Mouse (Mus musculus): ENCODE results near the gene Gemin5. TPM values are rescaled to one million over a fixed set of nuclear protein-coding genes. Genes with fewer than 3 reads are reported as not detected.

Gemin5 gene
- polyA plus RNA-seq, 1 experiment from 2014 or later, result 23.9 TPM

DNA sequence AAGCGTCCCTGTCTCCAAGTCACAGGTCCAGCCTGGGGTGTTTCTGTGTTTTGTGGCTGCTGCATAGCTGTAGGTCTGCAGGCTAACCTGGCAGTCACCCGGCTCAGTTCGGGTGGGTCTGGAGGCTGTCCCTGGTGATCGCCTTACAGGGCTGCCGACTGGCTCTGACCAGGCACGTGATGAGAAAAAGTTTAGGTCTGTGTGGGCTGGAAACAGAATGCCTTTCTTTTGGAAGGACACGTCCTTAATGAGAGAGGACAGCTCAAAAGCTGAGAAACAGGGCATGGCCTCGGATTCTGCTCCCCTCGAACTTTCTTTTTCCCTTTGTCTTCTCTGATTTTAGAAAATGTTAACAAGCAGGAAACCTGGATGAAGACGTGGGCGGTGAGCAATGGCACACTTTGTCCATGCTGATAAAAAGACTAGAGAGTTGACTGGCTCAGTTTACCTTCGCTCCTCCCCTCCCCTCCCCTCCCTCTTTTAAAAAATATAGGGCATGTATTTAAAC lies 75.3 kb downstream of the Gemin5 start, which contains the start of gene Gm12248:
Gene Gm12248 (minus strand): TSS at position 114 of the 508 bp plus-strand sequence.
- H3K27ac ChIP-seq (replicated peaks), result no peak within 1 kb of the TSS
- H3K9me3 ChIP-seq, result no peaks in the 10 kb centered on the region
- H3K4me3 ChIP-seq, result no peak within 1 kb of the TSS
- no peak within 1 kb of the TSS; the same call in 1 of the 2 replicates for H3K4me2 ChIP-seq (replicated peaks)
- H3K27me3 ChIP-seq, result peaks cover 23% of the 10 kb centered on the region
- no peaks in the 10 kb centered on the region for H3K36me3 ChIP-seq
- peaks cover 14% of the 10 kb centered on the region for H3K4me1 ChIP-seq
- WGBS, result 21% methylated on average over 12 of the region's 12 CpGs
- no peak for ATAC-seq (ENCODE audit: low FRiP score, low read depth)
- no peak within 1 kb of the TSS for H3K9ac ChIP-seq (replicated peaks)

DNA sequence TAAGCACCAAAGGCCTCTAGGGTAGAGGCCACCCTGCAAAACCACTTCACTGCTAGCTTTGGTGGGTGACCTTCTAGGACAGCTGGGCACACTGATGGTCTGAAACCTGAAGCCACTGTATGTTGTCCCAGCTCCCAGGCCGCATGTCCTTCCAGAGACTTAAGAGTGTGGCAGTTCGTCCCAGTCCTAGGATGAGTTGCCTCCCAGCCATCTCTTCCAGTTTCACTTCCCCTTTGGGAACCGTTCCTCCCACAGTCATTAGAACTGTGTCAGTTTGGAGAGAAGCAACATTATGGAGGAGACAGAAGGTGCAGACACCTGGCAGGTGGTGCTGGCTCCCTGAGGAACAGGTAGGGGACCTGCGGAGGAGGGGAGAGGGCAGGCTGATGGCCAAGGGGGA lies 75.8 kb downstream of the Gemin5 start:
- Histone ChIP-seq H3K4me1 (peaks cover 9% of the 10 kb centered on the region), H3K27ac (replicated peaks) (no peak overlapping the region), H3K4me2 (replicated peaks) (no peak overlapping the region; the same call in 1 of the 2 replicates), H3K4me3 (no peak overlapping the region), H3K9me3 (no peaks in the 10 kb centered on the region), H3K27me3 (peaks cover 18% of the 10 kb centered on the region), H3K36me3 (no peaks in the 10 kb centered on the region), H3K9ac (replicated peaks) (no peak overlapping the region)
- WGBS, result 78% methylated on average over 4 of the region's 4 CpGs
- ATAC-seq (ENCODE audit: low FRiP score, low read depth), result no peak

DNA sequence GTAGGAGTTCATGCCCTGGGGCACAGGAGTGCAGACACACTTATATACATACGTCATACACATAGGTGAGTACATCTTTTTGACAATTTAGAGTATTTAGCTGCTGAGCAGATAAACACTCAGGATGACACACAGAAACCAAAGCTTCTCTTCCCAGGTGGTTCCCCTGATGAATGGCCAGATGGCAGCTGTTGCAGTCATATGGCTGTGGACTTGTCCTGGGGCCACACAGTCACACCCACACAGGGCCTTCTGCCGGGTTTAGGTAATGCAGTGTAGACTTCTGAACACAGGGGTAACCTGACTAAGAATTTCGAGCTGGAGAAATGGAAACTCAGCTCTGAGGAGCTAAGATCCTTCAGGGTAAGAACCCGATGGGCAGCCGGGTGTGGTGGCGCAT lies 86.6 kb downstream of the Gemin5 start:
- 86% methylated on average over 6 of the region's 6 CpGs for WGBS
- Histone ChIP-seq H3K4me1 (no peaks in the 10 kb centered on the region), H3K27me3 (no peaks in the 10 kb centered on the region), H3K27ac (replicated peaks) (no peak overlapping the region), H3K9me3 (0 out of 2 replicates have a peak, but pooled peaks cover 3% of the 10 kb centered on the region), H3K36me3 (no peaks in the 10 kb centered on the region), H3K4me3 (no peak overlapping the region), H3K4me2 (replicated peaks) (no peak overlapping the region), H3K9ac (replicated peaks) (no peak overlapping the region)
- no peak for ATAC-seq (ENCODE audit: low FRiP score, low read depth)

DNA sequence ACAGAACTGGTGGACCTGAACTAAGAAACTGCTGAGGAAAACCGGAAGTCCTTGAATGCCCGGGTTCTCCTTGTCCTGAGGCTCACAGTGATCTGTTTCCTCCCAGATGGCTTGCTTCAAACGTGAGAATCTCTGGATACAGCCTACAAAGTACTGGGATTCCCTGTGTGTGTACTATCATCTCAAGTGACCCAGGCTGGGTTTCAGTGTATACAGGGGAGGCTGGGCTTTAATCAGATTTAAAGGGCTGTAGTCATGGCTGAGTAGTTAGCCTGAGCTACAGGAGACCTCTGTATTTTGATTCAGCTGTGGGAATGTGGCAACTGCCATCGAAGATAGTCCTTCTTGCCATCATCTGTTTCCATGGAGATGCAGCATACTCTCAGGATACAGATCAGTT lies 91.1 kb downstream of the Gemin5 start:
- WGBS, result 69% methylated on average over 4 of the region's 4 CpGs
- Histone ChIP-seq H3K4me3 (no peak overlapping the region), H3K9ac (replicated peaks) (no peak overlapping the region), H3K36me3 (no peaks in the 10 kb centered on the region), H3K4me1 (no peaks in the 10 kb centered on the region), H3K9me3 (0 out of 2 replicates have a peak, but pooled peaks cover 3% of the 10 kb centered on the region), H3K27ac (replicated peaks) (no peak overlapping the region), H3K27me3 (no peaks in the 10 kb centered on the region), H3K4me2 (replicated peaks) (no peak overlapping the region)
- no peak for ATAC-seq (ENCODE audit: low FRiP score, low read depth)

DNA sequence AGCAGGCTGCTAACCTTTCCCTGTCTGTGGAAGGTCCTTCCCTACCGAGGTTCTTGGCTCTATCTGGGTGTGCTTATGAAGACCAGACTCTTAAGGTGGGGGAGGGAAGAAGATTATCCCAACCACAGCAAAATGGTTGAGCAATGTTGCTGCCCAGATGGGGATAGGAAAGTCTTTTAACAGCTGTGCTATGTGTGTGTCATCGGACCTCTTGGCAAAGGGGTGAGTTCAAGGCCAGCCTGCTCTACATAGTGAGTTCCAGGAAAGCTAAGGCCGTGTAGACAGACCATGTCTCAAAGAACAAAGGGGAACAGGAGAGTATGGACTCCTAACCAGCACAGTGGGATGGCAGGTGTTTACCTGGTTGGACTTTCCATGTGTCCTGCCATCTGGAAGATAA lies 95.4 kb downstream of the Gemin5 start:
- Histone ChIP-seq H3K4me3 (no peak overlapping the region), H3K9me3 (no peaks in the 10 kb centered on the region), H3K27ac (replicated peaks) (no peak overlapping the region), H3K4me2 (replicated peaks) (no peak overlapping the region), H3K4me1 (no peaks in the 10 kb centered on the region), H3K27me3 (no peaks in the 10 kb centered on the region), H3K9ac (replicated peaks) (no peak overlapping the region), H3K36me3 (no peaks in the 10 kb centered on the region)
- 76% methylated on average over 3 of the region's 3 CpGs for WGBS
- ATAC-seq (ENCODE audit: low FRiP score, low read depth), result no peak

Other genes starting within 250 kb of the Gemin5 start
- 15.3 TPM in 2 replicates for gene Larp1, start 159.5 kb downstream of the Gemin5 start, polyA plus RNA-seq (2016; fragmentation: Nextera tagmentation; extraction: Ambion mirVana)
- gene Gm12248, start 75.4 kb downstream of the Gemin5 start, polyA plus RNA-seq (2016; fragmentation: Nextera tagmentation; extraction: Ambion mirVana), result not detected in 2 replicates
- gene Cnot8, start 64.4 kb downstream of the Gemin5 start, polyA plus RNA-seq (2016; fragmentation: Nextera tagmentation; extraction: Ambion mirVana), result 111 and 112 TPM in 2 replicates
- gene Mrpl22, start 3.1 kb upstream of the Gemin5 start, polyA plus RNA-seq (2016; fragmentation: Nextera tagmentation; extraction: Ambion mirVana), result 105 and 106 TPM in 2 replicates
- gene Igtp, start 31.0 kb upstream of the Gemin5 start, polyA plus RNA-seq (2016; fragmentation: Nextera tagmentation; extraction: Ambion mirVana), result 1.8 and 1.9 TPM in 2 replicates
- 0.55 and 0.97 TPM in 2 replicates for gene Irgm2, start 31.1 kb upstream of the Gemin5 start, polyA plus RNA-seq (2016; fragmentation: Nextera tagmentation; extraction: Ambion mirVana)
- gene 4930438A08Rik, start 106.3 kb upstream of the Gemin5 start, polyA plus RNA-seq (2016; fragmentation: Nextera tagmentation; extraction: Ambion mirVana), result 0.14 TPM in 1 of 2 replicates, not detected in the other
- gene Zfp692, start 138.5 kb upstream of the Gemin5 start, polyA plus RNA-seq (2016; fragmentation: Nextera tagmentation; extraction: Ambion mirVana), result 26.4 and 28.5 TPM in 2 replicates
- gene Zfp672, start 161.8 kb upstream of the Gemin5 start, polyA plus RNA-seq (2016; fragmentation: Nextera tagmentation; extraction: Ambion mirVana), result 33.9 and 35.9 TPM in 2 replicates
- gene Sh3bp5l, start 162.2 kb upstream of the Gemin5 start, polyA plus RNA-seq (2016; fragmentation: Nextera tagmentation; extraction: Ambion mirVana), result 50.6 and 51.0 TPM in 2 replicates
- gene Lypd8, start 210.5 kb upstream of the Gemin5 start, polyA plus RNA-seq (2016; fragmentation: Nextera tagmentation; extraction: Ambion mirVana), result not detected in 2 replicates